Mouse (Mus musculus) heart, embryonic 14.5 days (tissue): ENCODE results near the gene Ipcef1. TPM values are rescaled to one million over a fixed set of nuclear protein-coding genes. Genes with fewer than 3 reads are reported as not detected.

Experiments used
- ATAC-seq: fragments of 200-750 bp; cut with Nextera tagmentation; 2 replicates; pipeline ENCODE4 v1.8.0; 2017; ENCODE audit warnings: low read depth, moderate TSS enrichment; ENCODE audit not compliant: insufficient number of reproducible peaks, insufficient read depth, low FRiP score
- H3K27ac ChIP-seq, 2 experiments: fragments of 200-500 bp in 1 of 2; fragments of 300-500 bp in 1 of 2; sonication (generic) in 1 of 2; replicated peaks in 1 of 2; 2 replicates each; pipeline ENCODE4 v1.5.1; 2012 to 2014; ENCODE audit warnings: low read depth in 2 of 2, low read length in 2 of 2, control low read depth in 1 of 2, mild to moderate bottlenecking in 1 of 2, mixed read lengths in 1 of 2; ENCODE audit not compliant: control insufficient read depth in 1 of 2, insufficient read depth in 1 of 2
- H3K27me3 ChIP-seq: fragments of 300-500 bp; sonication (generic); 2 replicates; pipeline ENCODE4 v1.6.1; 2014; ENCODE audit warnings: mild to moderate bottlenecking, low read length, control low read depth; ENCODE audit not compliant: control insufficient read depth, insufficient read depth
- H3K36me3 ChIP-seq: fragments of 300-500 bp; sonication (generic); 2 replicates; pipeline ENCODE4 v1.6.1; 2014; ENCODE audit warnings: mild to moderate bottlenecking, control low read depth, low read length, mixed read lengths; ENCODE audit not compliant: control insufficient read depth, insufficient read depth
- H3K4me1 ChIP-seq, 2 experiments: fragments of 200-500 bp in 1 of 2; fragments of 300-500 bp in 1 of 2; sonication (generic) in 1 of 2; 2 replicates each; pipeline ENCODE4 v1.6.1; 2012 to 2014; ENCODE audit warnings: low read length in 2 of 2, control low read depth in 1 of 2, mixed read lengths in 1 of 2; ENCODE audit not compliant: control insufficient read depth in 2 of 2, insufficient read depth in 2 of 2
- H3K4me2 ChIP-seq: fragments of 300-500 bp; sonication (generic); 2 replicates; pipeline ENCODE4 v1.6.1; 2014; ENCODE audit warnings: mild to moderate bottlenecking, low read length
- H3K4me3 ChIP-seq, 2 experiments: fragments of 200-500 bp in 1 of 2; fragments of 300-500 bp in 1 of 2; sonication (generic) in 1 of 2; 2 replicates each; pipeline ENCODE4 v1.5.1; 2012 to 2014; ENCODE audit warnings: low read length in 2 of 2, mild to moderate bottlenecking in 2 of 2, control low read depth in 1 of 2, low read depth in 1 of 2, moderate library complexity in 1 of 2; ENCODE audit not compliant: control insufficient read depth in 1 of 2, insufficient read depth in 1 of 2
- H3K9ac ChIP-seq: fragments of 300-500 bp; sonication (generic); 2 replicates; pipeline ENCODE4 v1.6.1; 2014; ENCODE audit warnings: mild to moderate bottlenecking, low read length
- H3K9me3 ChIP-seq: fragments of 300-500 bp; sonication (generic); 2 replicates; pipeline ENCODE4 v1.6.1; 2016; ENCODE audit warnings: low read length, control low read depth; ENCODE audit not compliant: control insufficient read depth
- whole genome bisulfite sequencing: fragments of 180-500 bp; shearing (Covaris S2); extraction: QIAGEN DNeasy Blood & Tissue Kit; methylation state at CpG from one replicate; pipeline ENCODE4 v1.1.7; 2014; 5-methylcytosine and 5-hydroxymethylcytosine counted together
- polyA plus RNA-seq: library from polyadenylated mRNA; unstranded; fragments of >200 nt; fragmentation: Nextera tagmentation; extraction: Ambion mirVana; gene quantifications from 2 replicates; pipeline ENCODE4 v1.2.1, GENCODE M21; 2014

The Ipcef1 gene
- polyA plus RNA-seq, 1 experiment from 2014 or later, result not detected

GRCm38 (mm10) chr10:6930889-6931288 lies 121.4 kb downstream of the Ipcef1 start:
- Histone ChIP-seq H3K27ac (no peak overlapping the region), H3K9me3 (no peaks in the 10 kb centered on the region), H3K4me2 (no peak overlapping the region), H3K4me1 (no peaks in the 10 kb centered on the region), H3K36me3 (no peaks in the 10 kb centered on the region), H3K27me3 (no peaks in the 10 kb centered on the region), H3K9ac (no peak overlapping the region), H3K4me3 (no peak overlapping the region)
- WGBS, result 52% methylated on average over 2 of the region's 2 CpGs
- ATAC-seq, result no peak

GRCm38 (mm10) chr10:6930398-6930797 lies 121.9 kb downstream of the Ipcef1 start:
- Histone ChIP-seq H3K27ac (no peak overlapping the region), H3K4me1 (no peaks in the 10 kb centered on the region), H3K27me3 (no peaks in the 10 kb centered on the region), H3K4me3 (no peak overlapping the region), H3K36me3 (no peaks in the 10 kb centered on the region), H3K9me3 (no peaks in the 10 kb centered on the region), H3K9ac (no peak overlapping the region), H3K4me2 (no peak overlapping the region)
- ATAC-seq, result no peak
- 84% methylated on average over 1 of the region's 1 CpGs for WGBS

DNA sequence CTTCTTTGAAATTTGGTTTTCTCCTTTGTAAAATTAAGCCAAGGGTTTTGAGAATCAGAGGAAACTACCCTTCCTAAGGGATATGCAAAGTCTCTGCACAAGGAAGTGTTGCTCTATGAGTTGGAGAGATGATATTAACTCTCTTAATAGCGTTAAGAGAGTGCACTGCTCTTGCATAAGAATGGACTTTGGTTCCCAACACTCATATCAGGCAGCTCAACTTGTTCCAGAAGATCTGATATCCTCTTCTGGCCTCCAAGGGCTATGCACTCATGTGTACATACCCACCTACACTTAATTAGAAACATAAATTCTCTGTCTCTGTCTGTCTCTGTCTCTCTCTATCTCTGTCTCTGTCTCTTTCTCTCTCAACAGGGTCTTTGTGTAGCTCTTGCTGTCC lies 123.4 kb downstream of the Ipcef1 start:
- 33% methylated on average over 1 of the region's 1 CpGs for WGBS
- Histone ChIP-seq H3K4me3 (no peak overlapping the region), H3K27me3 (no peaks in the 10 kb centered on the region), H3K36me3 (no peaks in the 10 kb centered on the region), H3K9me3 (no peaks in the 10 kb centered on the region), H3K4me1 (no peaks in the 10 kb centered on the region), H3K4me2 (no peak overlapping the region), H3K27ac (no peak overlapping the region), H3K9ac (no peak overlapping the region)
- no peak for ATAC-seq

DNA sequence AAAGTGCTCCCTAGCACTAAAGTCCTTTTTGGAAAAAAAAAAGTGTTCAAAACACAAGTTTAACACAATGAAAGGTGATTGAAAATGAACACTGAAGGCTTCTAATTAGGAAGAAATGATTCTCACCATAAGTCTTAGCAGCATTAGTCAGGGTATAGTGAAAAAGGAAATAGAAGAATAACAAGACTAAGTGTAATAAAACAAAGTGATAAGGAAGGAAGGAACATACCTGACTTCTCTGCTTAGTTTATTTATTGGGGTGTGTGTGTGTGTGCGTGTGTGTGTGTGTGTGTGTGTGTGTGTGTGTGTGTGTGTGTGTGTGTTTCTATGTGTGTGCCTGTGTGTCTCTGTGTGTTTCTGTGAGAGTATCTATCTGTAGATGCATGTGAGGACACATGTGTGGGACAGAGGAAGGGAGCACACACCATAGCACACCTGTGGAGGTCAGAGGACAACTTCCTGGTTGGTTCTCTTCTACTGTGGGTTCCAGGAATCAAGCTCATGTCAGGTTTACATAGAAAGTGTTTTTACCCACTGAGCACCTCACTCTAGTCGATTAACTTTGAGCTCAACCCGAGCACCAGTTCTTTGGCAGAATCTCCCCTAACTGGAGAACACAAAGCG lies 124.6 kb downstream of the Ipcef1 start:
- Histone ChIP-seq H3K9me3 (no peaks in the 10 kb centered on the region), H3K4me3 (no peak overlapping the region), H3K27me3 (no peaks in the 10 kb centered on the region), H3K27ac (no peak overlapping the region), H3K36me3 (no peaks in the 10 kb centered on the region), H3K9ac (no peak overlapping the region), H3K4me1 (no peaks in the 10 kb centered on the region), H3K4me2 (no peak overlapping the region)
- no peak for ATAC-seq
- WGBS, result 79% methylated on average over 4 of the region's 4 CpGs

DNA sequence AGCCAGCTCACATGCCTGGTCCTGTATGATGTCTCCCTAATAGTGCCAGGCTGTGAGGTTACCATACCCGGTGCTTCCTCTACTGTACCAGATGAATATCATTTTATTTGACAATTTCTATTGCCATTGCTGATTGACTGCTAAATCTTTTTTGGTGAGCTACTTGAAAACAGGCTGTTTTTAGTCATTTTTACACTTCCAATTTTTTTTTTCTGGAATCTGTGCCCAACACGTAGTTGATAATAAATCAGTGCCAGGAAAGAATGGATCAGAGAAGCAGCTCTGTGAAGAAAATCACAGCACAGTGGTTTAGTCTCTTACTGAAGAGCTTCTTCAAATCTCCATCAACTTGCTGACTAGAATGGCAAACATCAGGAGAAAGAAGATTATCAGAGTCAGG lies 125.6 kb downstream of the Ipcef1 start:
- Histone ChIP-seq H3K9me3 (no peaks in the 10 kb centered on the region), H3K4me3 (no peak overlapping the region), H3K27me3 (no peaks in the 10 kb centered on the region), H3K36me3 (no peaks in the 10 kb centered on the region), H3K27ac (no peak overlapping the region), H3K9ac (no peak overlapping the region), H3K4me1 (no peaks in the 10 kb centered on the region), H3K4me2 (no peak overlapping the region)
- ATAC-seq, result no peak
- WGBS, result 78% methylated on average over 2 of the region's 2 CpGs

GRCm38 (mm10) chr10:6916545-6917257 lies 135.6 kb downstream of the Ipcef1 start:
- no peaks in the 10 kb centered on the region for H3K36me3 ChIP-seq
- 32% methylated on average over 6 of the region's 6 CpGs for WGBS
- H3K9ac ChIP-seq, result no peak overlapping the region
- H3K27ac ChIP-seq, result no peak overlapping the region
- H3K4me3 ChIP-seq, result no peak overlapping the region
- no peaks in the 10 kb centered on the region for H3K4me1 ChIP-seq
- H3K4me2 ChIP-seq, result no peak overlapping the region
- no peak for ATAC-seq
- H3K27me3 ChIP-seq, result no peaks in the 10 kb centered on the region
- H3K9me3 ChIP-seq, result no peaks in the 10 kb centered on the region

- H3K4me3 ChIP-seq, result no peak overlapping the region
- H3K9me3 ChIP-seq, result no peaks in the 10 kb centered on the region
- no peak overlapping the region for H3K9ac ChIP-seq
- no peaks in the 10 kb centered on the region for H3K4me1 ChIP-seq
- WGBS, result 58% methylated on average over 1 of the region's 1 CpGs
- ATAC-seq, result no peak
- H3K36me3 ChIP-seq, result no peaks in the 10 kb centered on the region
- no peak overlapping the region for H3K27ac ChIP-seq
- H3K27me3 ChIP-seq, result no peaks in the 10 kb centered on the region
- no peak overlapping the region for H3K4me2 ChIP-seq
Observed at GRCm38 (mm10) chr10:6915991-6916390, 136.3 kb downstream of the Ipcef1 start.

- 22% methylated on average over 2 of the region's 2 CpGs for WGBS
- no peaks in the 10 kb centered on the region for H3K9me3 ChIP-seq
- H3K4me3 ChIP-seq, result no peak overlapping the region
- no peak overlapping the region for H3K4me2 ChIP-seq
- no peak overlapping the region for H3K27ac ChIP-seq
- H3K9ac ChIP-seq, result no peak overlapping the region
- no peaks in the 10 kb centered on the region for H3K36me3 ChIP-seq
- no peaks in the 10 kb centered on the region for H3K4me1 ChIP-seq
- ATAC-seq, result no peak
- no peaks in the 10 kb centered on the region for H3K27me3 ChIP-seq
Observed at GRCm38 (mm10) chr10:6909763-6910162, 142.5 kb downstream of the Ipcef1 start.
